ENCODE assay signal across 8 mouse cellular contexts in genomic region chr13:107645121-107645864, GRCm38 (mm10).
DNase-seq lines count a peak whose midpoint lies in the region; ATAC-seq and TF ChIP-seq lines count a peak whose summit lies in the region.

No protein-coding gene starts in this region.

- peak overlapping the region; percentile 54 for H3K4me2 ChIP-seq in embryonic facial prominence, embryonic 11.5 days (ENCODE audit: low read depth, low read length)
- H3K4me2 ChIP-seq in hindbrain, postnatal 0 days (ENCODE audit: low read depth, low read length): peak overlapping the region; percentile 56

- H3K27me3 ChIP-seq in embryonic facial prominence, embryonic 11.5 days (ENCODE audit: control insufficient read depth, insufficient read depth, low read length): peaks cover 6% of the 10 kb centered on the region
- H3K27me3 ChIP-seq in hindbrain, postnatal 0 days (ENCODE audit: insufficient read depth, low read length): no peaks in the 10 kb centered on the region

- no peaks in the 10 kb centered on the region for H3K9me3 ChIP-seq in embryonic facial prominence, embryonic 11.5 days (replicated peaks; ENCODE audit: control insufficient read depth, low read length)
- H3K9me3 ChIP-seq in hindbrain, postnatal 0 days (ENCODE audit: low read length): no peaks in the 10 kb centered on the region

- 3% methylated on average over 36 of the region's 36 CpGs for WGBS in embryonic facial prominence, embryonic 11.5 days
- WGBS in hindbrain, postnatal 0 days: 6% methylated on average over 36 of the region's 36 CpGs

- peak overlapping the region; percentile 20; the same call in 1 of the 2 replicates for H3K9ac ChIP-seq in embryonic facial prominence, embryonic 11.5 days (replicated peaks; ENCODE audit: low read length)
- H3K9ac ChIP-seq in hindbrain, postnatal 0 days (replicated peaks; ENCODE audit: low read length): peak overlapping the region; percentile 33

- no peak for TF ChIP-seq CTCF in left cerebral cortex, adult 2 months (IDR thresholded peaks at IDR 0.05)
- no peak for TF ChIP-seq CTCF in hindbrain, postnatal 0 days (IDR thresholded peaks at IDR 0.05; ENCODE audit: low read depth)

- ATAC-seq in embryonic facial prominence, embryonic 11.5 days (replicated peaks; ENCODE audit: insufficient number of reproducible peaks, low FRiP score, low TSS enrichment, low read depth): no peak
- ATAC-seq in hindbrain, postnatal 0 days: no peak

- DNase-seq in left cerebral cortex, adult 2 months (ENCODE audit: extremely low spot score in 1 of 2, low spot score in 2 of 2): no peak
- no peak for DNase-seq in left cerebral cortex, adult 9 months (ENCODE audit: low spot score in 2 of 2)
- no peak for DNase-seq in embryonic facial prominence, embryonic 11.5 days (ENCODE audit: low spot score)
- no peak for DNase-seq in hindbrain, postnatal 0 days (ENCODE audit: low spot score)
- peak; percentile 19 for DNase-seq in lung, postnatal 14 days
- no peak for DNase-seq in frontal cortex, postnatal 36 days (ENCODE audit: low spot score in 2 of 2)
- no peak for DNase-seq in gastrocnemius, adult 18-20 months (ENCODE audit: low spot score)
- DNase-seq in thymus, postnatal 14 days: no peak

- intact Hi-C loops in left cerebral cortex, adult 2 months (cut with DNase I): no loop called here

- no peaks in the 10 kb centered on the region for H3K36me3 ChIP-seq in embryonic facial prominence, embryonic 11.5 days (replicated peaks; ENCODE audit: control insufficient read depth, insufficient read depth, low read depth, low read length)
- no peaks in the 10 kb centered on the region for H3K36me3 ChIP-seq in hindbrain, postnatal 0 days (ENCODE audit: insufficient read depth, low read length)

- peak overlapping the region; percentile 35 for H3K4me3 ChIP-seq in left cerebral cortex, adult 2 months
- H3K4me3 ChIP-seq in embryonic facial prominence, embryonic 11.5 days (ENCODE audit: low read depth, low read length): peak overlapping the region; percentile 5
- H3K4me3 ChIP-seq in hindbrain, postnatal 0 days (ENCODE audit: low read length): peak overlapping the region; percentile 28

- peaks cover 3% of the 10 kb centered on the region for H3K4me1 ChIP-seq in embryonic facial prominence, embryonic 11.5 days (ENCODE audit: control insufficient read depth, insufficient read depth, low read length)
- 0 out of 2 replicates have a peak, but pooled peaks cover 4% of the 10 kb centered on the region for H3K4me1 ChIP-seq in hindbrain, postnatal 0 days (ENCODE audit: insufficient read depth, low read length)

- H3K27ac ChIP-seq in left cerebral cortex, adult 2 months: peak overlapping the region; percentile 34
- no peak overlapping the region for H3K27ac ChIP-seq in embryonic facial prominence, embryonic 11.5 days (replicated peaks; ENCODE audit: low read depth, low read length)
- no peak overlapping the region for H3K27ac ChIP-seq in hindbrain, postnatal 0 days
